Mouse (Mus musculus): ENCODE measurements around the gene Spata18. TPM values are rescaled to one million over a fixed set of nuclear protein-coding genes. Genes with fewer than 3 reads are reported as not detected.

The Spata18 gene
- polyA plus RNA-seq, 1 experiment, result 0.97 TPM

DNA sequence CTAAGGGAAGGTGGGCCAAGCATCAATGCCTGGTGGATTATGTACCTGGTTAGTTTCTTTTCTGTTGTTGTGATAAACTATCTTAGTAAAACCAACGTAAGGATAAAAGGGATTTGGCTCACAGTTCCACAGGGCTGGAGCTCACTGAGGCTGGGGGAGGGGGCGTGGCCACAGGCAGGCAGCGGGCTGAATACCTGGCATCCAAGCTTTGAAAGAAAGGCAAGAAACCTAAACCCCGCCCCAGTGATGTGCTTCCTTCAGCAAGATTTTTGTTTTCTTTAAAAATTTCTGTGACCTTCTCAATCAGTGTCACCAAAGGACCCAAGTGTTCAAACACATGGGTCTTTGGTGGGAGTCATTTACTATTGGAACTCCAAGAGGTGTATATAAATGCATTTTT is 23.6 kb upstream of the Spata18 start:
- no peak overlapping the region for H3K4me3 ChIP-seq (ENCODE audit: insufficient read depth, low read length)
- H3K4me1 ChIP-seq (ENCODE audit: control insufficient read depth, insufficient read depth, low read length), result no peaks in the 10 kb centered on the region
- TF ChIP-seq CTCF (IDR thresholded peaks at IDR 0.05; ENCODE audit: borderline replicate concordance, insufficient read depth, low read length) (no peak), POLR2A (IDR thresholded peaks at IDR 0.05; ENCODE audit: low read depth, low read length) (no peak)
- H3K27ac ChIP-seq (ENCODE audit: insufficient read depth, low read length), result no peak overlapping the region

DNA sequence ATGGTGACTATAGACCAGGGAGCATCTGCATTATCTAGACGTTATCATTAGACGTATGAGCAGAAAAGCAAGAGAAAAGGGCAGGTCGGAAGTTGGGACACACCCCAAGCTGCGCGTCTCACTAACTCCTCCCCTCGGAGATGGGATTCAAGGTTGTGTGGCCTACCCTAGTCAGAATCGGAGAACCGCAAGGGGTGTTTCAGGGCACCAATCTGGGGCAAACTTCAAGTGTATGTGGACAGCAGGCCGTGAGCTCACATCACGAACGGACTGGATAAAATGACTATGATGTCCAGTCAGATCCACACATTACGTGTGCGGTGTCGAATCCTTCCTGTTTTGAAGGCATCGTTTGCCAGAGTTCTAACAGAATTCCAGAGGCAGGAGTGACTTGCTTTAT is 23.2 kb upstream of the Spata18 start:
- no peaks in the 10 kb centered on the region for H3K4me1 ChIP-seq (ENCODE audit: control insufficient read depth, insufficient read depth, low read length)
- TF ChIP-seq POLR2A (IDR thresholded peaks at IDR 0.05; ENCODE audit: low read depth, low read length), result no peak
- TF ChIP-seq CTCF (IDR thresholded peaks at IDR 0.05; ENCODE audit: borderline replicate concordance, insufficient read depth, low read length), result no peak
- no peak overlapping the region for H3K27ac ChIP-seq (ENCODE audit: insufficient read depth, low read length)
- H3K4me3 ChIP-seq (ENCODE audit: insufficient read depth, low read length), result no peak overlapping the region

DNA sequence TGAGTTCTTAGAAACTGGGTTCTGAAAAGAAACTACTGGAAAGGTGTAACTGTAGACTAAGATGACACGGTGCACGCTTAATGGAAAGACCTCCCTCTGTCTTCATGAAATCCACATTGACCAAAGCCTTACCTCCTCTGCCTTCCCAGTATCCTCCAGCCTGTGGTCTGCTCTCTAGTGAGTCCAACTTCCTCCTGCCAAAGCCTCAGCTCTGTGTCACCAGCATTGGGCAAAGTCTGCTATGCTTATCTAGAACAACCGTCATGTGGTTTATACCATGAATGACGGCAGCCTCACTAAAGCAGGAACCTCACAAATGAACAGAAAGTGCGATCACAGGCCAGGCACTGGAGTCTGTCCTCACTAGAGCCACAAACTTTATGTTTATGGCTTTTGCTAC is 21.0 kb upstream of the Spata18 start:
- no peak for TF ChIP-seq POLR2A (IDR thresholded peaks at IDR 0.05; ENCODE audit: low read depth, low read length)
- no peak for TF ChIP-seq CTCF (IDR thresholded peaks at IDR 0.05; ENCODE audit: borderline replicate concordance, insufficient read depth, low read length)
- H3K4me1 ChIP-seq (ENCODE audit: control insufficient read depth, insufficient read depth, low read length), result no peaks in the 10 kb centered on the region
- no peak overlapping the region for H3K27ac ChIP-seq (ENCODE audit: insufficient read depth, low read length)
- no peak overlapping the region for H3K4me3 ChIP-seq (ENCODE audit: insufficient read depth, low read length)

DNA sequence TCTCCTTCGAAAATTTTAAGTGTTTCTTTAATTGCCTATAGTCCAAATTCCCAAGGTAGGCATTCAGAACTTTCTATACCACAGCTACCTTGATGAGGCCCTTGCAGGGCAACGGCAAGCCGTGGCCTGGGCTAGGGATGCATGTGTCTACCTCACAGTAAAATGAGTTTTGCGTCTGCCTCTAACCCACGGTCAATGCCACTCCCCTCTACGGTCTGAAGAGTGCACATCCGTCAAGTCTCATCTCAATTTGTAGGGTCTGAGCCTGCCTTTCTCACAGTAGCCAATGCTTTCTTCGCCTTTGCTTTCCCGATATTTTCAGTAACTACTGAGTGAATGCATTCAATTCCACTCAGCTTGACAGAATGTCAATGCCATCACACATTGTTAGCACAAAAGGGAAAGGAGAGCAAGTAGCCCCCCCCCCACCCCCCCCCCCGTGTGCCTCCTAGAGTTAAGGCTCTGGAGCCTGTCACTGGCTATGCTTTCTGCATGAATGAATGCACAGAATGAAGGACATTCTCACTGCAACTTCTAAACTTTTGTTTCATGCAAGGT is 20.1 kb upstream of the Spata18 start:
- Histone ChIP-seq H3K4me1 (ENCODE audit: control insufficient read depth, insufficient read depth, low read length) (no peaks in the 10 kb centered on the region), H3K4me3 (ENCODE audit: insufficient read depth, low read length) (no peak overlapping the region), H3K27ac (ENCODE audit: insufficient read depth, low read length) (no peak overlapping the region)
- TF ChIP-seq POLR2A (IDR thresholded peaks at IDR 0.05; ENCODE audit: low read depth, low read length), result no peak
- TF ChIP-seq CTCF (IDR thresholded peaks at IDR 0.05; ENCODE audit: borderline replicate concordance, insufficient read depth, low read length), result no peak

DNA sequence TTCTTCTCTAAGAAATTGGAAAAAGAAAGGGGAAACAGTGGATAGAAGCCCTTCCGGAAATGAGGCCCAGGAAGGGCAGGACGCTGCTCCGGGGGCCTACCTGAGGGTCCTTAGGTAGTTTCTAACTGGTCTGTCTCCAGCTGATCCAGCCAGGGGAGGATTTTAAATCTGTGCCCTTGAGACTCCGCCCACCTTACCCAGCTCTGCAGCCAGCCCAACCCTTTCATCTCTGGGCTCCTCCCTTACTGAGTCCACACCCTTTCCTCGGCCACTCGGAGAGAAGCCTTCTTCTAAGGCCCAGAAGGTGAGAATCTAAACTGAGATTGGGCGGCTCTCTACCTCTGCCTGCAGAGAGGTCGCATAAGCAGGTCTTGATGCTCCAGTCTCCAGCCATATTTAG is 18.9 kb upstream of the Spata18 start, which contains the start of gene Lrrc66:
Gene Lrrc66 (minus strand): TSS at position 236 of the 400 bp plus-strand sequence.
- no peak for TF ChIP-seq POLR2A (IDR thresholded peaks at IDR 0.05; ENCODE audit: low read depth, low read length)
- no peak for TF ChIP-seq CTCF (IDR thresholded peaks at IDR 0.05; ENCODE audit: borderline replicate concordance, insufficient read depth, low read length)
- Histone ChIP-seq H3K4me3 (ENCODE audit: insufficient read depth, low read length) (no peak within 1 kb of the TSS), H3K4me1 (ENCODE audit: control insufficient read depth, insufficient read depth, low read length) (no peaks in the 10 kb centered on the region), H3K27ac (ENCODE audit: insufficient read depth, low read length) (no peak within 1 kb of the TSS)

DNA sequence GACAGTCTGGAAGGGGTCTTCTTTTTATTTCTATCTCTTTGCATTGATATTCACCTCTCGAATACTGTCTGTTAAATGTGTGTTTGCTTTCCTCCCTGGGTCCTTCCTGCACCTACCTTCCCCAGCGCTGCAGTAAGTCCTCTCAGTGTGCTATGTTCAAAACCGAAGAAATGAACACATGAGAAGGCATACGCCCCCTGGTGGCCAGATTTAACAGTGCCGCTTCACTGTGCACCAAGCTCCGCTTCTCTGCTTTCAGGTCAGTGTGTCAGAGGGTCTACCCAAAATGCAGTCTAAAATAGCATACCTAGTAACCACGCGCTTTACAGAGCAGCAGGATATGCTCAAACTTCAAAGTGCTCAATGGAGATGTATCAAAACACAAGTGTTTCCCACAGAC is 18.0 kb upstream of the Spata18 start:
- TF ChIP-seq CTCF (IDR thresholded peaks at IDR 0.05; ENCODE audit: borderline replicate concordance, insufficient read depth, low read length) (peak; percentile 38; the same call in 1 of the 2 replicates), POLR2A (IDR thresholded peaks at IDR 0.05; ENCODE audit: low read depth, low read length) (no peak)
- H3K4me1 ChIP-seq (ENCODE audit: control insufficient read depth, insufficient read depth, low read length), result no peaks in the 10 kb centered on the region
- no peak overlapping the region for H3K27ac ChIP-seq (ENCODE audit: insufficient read depth, low read length)
- no peak overlapping the region for H3K4me3 ChIP-seq (ENCODE audit: insufficient read depth, low read length)

DNA sequence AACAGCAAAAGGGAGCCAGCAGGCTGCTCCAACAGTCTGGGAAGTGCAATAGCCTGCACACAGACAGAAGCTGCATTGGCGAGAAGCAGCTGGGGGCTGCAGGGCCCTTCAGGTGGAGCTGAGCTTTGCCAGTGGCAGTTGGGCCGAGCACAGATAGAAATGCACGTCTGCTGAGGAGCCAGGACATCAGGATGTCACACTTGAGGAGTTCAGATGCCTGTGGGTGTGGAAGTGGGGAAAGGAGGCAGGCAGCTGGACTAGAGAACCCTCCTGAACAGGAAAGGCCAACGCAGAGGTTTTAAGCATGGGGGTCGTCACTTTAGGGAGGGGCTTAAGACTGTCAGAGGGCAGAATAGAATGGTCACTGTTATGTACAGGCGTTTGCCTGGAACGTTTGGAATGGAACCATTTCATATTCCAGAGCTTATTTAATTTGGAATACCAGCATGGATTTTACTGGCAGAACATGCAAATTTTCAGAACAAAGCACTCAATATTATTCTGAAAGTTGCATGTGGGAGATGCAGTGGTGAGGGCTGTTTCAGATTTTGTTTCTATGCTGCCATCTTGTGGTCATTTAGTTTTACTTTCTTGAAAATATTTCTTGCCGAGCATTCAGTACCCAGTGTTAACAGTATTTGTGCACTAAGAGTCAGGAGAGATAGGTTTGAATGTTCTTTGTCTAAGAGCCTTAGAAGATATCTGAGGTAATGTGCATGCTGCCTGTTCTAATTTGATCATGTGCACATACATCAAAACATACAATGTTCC is 13.7 kb upstream of the Spata18 start:
- H3K27ac ChIP-seq (ENCODE audit: insufficient read depth, low read length), result no peak overlapping the region
- no peak overlapping the region for H3K4me3 ChIP-seq (ENCODE audit: insufficient read depth, low read length)
- TF ChIP-seq CTCF (IDR thresholded peaks at IDR 0.05; ENCODE audit: borderline replicate concordance, insufficient read depth, low read length), result no peak
- no peak for TF ChIP-seq POLR2A (IDR thresholded peaks at IDR 0.05; ENCODE audit: low read depth, low read length)
- H3K4me1 ChIP-seq (ENCODE audit: control insufficient read depth, insufficient read depth, low read length), result no peaks in the 10 kb centered on the region

DNA sequence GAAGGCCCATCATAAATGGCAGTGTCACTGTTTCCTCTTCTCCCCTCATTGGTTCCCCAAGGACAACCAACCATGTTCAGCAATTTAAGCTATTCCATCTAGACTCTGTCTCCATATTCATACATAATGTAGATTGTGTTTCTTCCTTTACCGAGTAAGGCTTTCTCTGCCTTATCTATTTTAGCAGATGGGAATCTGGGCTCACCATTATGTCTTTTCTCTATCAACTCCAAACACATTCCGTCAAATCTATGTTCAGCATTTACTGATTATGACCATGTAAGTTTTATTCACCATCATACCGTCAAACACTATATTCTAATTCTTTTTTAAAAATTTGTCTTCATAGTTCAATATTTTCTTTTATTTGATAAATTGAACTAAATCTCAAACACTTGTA is 10.1 kb upstream of the Spata18 start:
- TF ChIP-seq CTCF (IDR thresholded peaks at IDR 0.05; ENCODE audit: borderline replicate concordance, insufficient read depth, low read length) (no peak), POLR2A (IDR thresholded peaks at IDR 0.05; ENCODE audit: low read depth, low read length) (no peak)
- Histone ChIP-seq H3K27ac (ENCODE audit: insufficient read depth, low read length) (no peak overlapping the region), H3K4me1 (ENCODE audit: control insufficient read depth, insufficient read depth, low read length) (no peaks in the 10 kb centered on the region), H3K4me3 (ENCODE audit: insufficient read depth, low read length) (no peak overlapping the region)

DNA sequence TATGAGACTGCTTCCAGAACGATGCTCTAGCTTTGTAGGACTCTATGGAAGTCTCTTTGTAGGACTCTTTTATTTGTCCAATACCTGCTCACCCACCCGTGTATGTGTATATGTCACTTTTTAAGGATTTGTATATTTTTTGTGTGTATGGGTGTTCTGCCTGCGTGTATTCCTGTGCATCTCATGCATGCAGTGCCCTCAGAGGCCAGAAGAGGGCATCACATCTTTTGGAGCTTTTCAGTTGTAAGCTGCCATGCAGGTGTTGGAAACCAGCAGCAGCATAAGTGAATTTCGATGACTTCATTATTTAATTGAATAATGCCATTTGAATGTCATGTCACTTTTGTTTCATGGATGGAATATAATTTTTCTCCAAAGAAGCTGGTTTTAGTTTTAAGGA is 9.1 kb upstream of the Spata18 start:
- TF ChIP-seq CTCF (IDR thresholded peaks at IDR 0.05; ENCODE audit: borderline replicate concordance, insufficient read depth, low read length) (no peak; the same call in 1 of the 2 replicates), POLR2A (IDR thresholded peaks at IDR 0.05; ENCODE audit: low read depth, low read length) (no peak)
- Histone ChIP-seq H3K4me1 (ENCODE audit: control insufficient read depth, insufficient read depth, low read length) (no peaks in the 10 kb centered on the region), H3K4me3 (ENCODE audit: insufficient read depth, low read length) (no peak overlapping the region), H3K27ac (ENCODE audit: insufficient read depth, low read length) (no peak overlapping the region)

DNA sequence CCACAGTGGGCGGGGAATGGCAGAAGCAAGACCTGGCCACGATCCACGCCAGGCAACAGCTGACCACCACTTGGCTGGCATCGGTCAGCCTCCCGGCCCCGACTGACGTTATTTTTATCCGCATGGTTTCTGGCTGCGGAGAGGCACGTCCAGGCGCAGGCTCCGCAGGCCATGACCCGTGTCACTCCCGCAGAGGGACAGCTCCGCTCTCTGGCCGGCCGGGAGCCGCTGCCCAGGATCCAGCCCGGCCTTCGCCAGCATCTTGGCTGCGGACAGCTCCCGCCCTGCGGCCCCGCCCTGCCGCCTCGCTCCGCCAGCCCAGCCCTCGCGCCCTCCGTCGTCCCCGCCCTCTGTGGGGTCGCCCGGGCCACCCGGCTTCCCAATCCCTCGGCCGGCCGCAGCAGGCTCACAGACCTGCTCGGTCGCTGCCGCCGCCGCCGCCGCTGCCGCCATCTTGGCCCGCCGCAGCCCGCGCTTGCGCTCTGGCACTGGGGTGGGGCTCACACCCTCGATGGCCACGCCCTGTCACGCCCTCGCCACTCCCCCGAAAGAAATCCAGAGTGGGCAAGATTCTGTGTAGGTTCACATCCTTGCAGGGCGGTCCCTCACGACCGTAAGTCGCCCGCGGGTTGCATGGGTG is 3.8 kb upstream of the Spata18 start, which contains the start of gene Sgcb:
Gene Sgcb (minus strand): TSS at position 530 of the 640 bp plus-strand sequence.
- Histone ChIP-seq H3K4me1 (ENCODE audit: control insufficient read depth, insufficient read depth, low read length) (no peaks in the 10 kb centered on the region), H3K27ac (ENCODE audit: insufficient read depth, low read length) (no peak within 1 kb of the TSS), H3K4me3 (ENCODE audit: insufficient read depth, low read length) (peak within 1 kb of the TSS; percentile 54)
- TF ChIP-seq CTCF (IDR thresholded peaks at IDR 0.05; ENCODE audit: borderline replicate concordance, insufficient read depth, low read length) (no peak), POLR2A (IDR thresholded peaks at IDR 0.05; ENCODE audit: low read depth, low read length) (peak; percentile 57; the same call in 1 of the 2 replicates)
